Mouse (Mus musculus) adrenal gland, adult 8-10 months (tissue): ENCODE data around the gene Chrne. TPM values are rescaled to one million over a fixed set of nuclear protein-coding genes. Genes with fewer than 3 reads are reported as not detected.
A peak's percentile ranks its signal among the peaks of the same experiment; 100 is the strongest.

Experiments
- DNase-seq: peaks from one replicate; pipeline ENCODE4 v3.0.0; 2022
- total RNA-seq, 4 experiments: library from RNA; stranded (reverse); gene quantifications; 2 replicates each; pipeline ENCODE4 v1.2.4; 2022

The Chrne gene
- total RNA-seq, 4 experiments from 2014 or later = not detected

GRCm38 (mm10) chr11:70652029-70652883 is 33.2 kb upstream of the Chrne start:
- DNase-seq = no peak

DNA sequence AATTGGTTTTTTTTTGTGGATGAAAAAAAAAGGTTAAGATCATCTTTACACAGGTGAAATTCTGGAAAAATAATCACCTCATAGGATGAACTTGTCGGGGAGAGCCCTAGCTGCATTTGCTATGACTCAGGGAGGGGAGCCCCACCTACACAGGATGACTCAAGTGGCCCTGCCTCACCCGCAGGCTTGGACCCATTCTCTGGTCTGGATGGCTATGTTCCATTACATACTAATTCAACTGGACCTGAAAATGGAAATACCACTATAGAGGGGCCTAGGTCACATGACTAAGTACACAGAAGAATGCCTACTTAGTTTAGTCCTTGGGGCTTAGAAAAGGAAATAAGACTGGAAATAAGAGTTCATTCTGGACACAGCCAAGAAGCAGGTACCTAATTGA is 32.4 kb upstream of the Chrne start:
- DNase-seq = peak; percentile 64

DNA sequence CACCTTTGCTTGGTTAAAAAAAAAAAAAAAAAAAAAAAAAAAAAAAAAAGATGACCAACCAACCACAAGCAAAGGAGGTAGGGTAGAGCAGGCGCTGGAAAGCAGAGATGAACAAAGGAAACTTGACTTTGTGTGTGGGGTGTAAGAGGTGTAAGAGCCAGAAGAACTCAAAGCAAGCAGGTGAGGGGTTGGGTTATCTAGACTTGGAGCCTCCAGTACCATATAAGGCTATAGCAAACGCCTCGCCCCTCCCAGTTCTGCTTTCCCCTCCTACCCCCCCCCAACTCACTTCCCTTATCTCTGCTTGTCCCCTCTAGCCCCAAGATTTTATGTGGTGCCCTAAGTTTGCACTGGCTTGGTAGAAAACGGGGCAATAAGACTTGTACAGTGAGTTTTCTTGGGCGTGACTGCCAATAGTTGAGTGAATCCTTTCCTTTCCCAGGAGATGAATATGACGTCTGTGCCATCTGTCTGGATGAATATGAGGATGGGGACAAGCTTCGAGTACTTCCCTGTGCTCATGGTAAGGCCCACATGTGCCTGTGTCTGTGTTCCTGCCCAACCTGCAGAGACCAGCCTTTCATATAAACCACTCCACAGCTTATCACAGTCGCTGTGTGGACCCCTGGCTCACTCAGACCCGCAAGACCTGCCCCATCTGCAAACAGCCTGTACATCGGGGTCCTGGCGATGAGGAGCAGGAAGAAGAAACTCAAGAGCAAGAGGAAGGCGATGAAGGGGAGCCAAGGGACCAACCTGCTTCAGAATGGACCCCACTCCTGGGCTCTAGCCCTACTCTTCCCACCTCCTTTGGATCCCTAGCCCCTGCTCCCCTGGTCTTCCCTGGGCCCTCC is 31.5 kb upstream of the Chrne start:
- DNase-seq = no peak

DNA sequence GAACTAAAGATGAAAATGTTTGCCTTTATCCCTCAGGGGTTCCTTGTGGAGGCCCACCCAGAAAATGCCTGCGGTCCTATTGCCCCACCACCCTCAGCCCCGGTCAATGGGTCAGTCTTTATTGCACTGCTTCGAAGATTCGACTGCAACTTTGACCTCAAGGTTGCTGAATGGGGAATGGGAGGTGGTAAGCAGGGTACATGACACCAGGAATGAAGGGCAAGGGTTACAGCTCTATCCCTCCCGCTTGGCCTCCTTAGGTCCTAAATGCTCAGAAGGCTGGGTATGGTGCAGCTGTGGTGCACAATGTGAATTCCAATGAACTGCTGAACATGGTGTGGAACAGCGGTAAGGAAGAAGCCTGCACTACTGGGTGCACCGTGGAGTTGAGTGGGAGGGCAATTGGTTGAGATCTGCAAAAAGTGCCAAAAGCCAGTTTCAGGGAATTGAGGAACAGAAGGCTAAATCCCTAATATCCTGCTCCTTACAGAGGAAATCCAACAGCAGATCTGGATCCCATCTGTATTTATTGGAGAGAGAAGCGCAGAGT is 30.2 kb upstream of the Chrne start:
- DNase-seq = no peak

- DNase-seq = no peak
Measured at GRCm38 (mm10) chr11:70648512-70648911, 29.5 kb upstream of the Chrne start.

DNA sequence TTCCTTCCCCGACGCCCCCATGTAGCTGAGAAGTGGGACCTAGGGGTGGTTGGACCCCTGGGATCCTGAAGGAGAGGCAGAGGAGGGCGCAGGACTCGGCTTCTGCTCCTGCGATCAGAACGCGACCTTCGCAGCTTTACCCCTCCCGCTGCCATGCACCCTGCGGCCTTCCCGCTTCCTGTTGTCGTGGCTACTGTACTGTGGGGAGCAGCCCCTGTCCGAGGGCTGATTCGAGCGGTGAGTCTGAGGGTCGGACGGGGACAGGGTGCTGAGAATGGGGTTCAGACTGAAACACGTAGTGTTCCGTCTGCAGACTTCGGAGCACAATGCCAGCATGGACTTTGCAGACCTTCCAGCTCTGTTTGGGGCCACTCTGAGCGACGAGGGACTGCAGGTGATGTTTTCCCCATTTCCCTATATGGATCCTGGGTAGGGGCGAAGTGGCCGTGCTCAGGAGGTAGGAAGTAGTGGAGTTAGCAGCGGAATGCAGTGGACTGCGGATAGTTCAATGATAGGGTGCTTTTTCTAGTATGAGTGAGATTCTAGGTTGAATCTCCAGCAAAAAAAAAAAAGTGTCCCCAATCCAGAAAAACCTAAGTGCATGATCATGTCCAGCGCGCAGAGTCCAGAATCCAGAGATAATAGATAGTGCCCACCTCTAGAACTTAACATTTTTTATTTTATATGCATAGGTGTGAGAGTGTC is 28.9 kb upstream of the Chrne start:
- peak; percentile 52 for DNase-seq

DNA sequence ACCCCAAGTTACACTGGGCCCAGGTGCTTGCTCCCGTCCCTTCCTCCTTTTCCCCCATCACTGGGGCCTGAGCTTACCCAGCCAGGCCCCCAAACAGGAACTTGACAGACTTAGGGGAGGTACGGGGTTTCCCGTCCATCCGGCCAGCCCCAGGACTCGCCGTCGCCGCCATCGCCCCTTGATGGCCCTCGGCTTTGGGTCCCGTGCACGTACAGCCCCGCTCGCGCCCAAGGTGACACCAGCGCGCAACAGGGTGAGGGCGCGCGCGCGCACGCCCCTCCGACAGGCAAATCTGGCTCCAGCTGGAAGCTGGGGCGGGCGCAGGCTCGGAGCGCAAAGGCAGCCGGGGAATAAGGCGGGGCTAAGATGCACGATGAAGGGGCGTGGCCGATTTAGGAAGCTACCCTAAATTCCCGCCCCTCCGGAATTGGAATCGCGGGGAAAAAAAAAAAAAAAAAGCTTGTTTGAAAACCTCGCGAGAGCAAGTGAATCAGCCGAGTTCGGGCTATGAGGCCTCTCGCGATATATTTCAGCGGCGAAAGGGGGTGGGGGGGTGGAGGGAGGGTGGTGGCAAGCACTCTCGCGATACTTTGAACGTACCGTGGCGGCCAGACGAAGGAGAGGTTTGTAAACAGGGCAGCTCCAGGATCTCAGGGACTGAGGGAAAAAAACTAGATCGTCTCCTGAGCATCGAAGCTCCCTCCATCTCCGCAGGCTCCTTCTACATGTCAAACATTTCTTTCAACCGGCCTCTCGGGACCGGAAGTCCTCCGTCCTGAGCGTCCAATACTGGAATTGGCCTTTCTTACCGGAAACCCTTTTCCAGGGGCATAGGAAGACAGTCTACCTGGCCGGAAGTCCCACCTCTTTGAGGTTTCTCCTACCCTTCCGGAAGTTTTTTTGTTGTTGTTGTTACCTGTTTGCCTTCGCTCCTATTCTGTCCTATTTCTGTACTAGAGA is 28.0 kb upstream of the Chrne start, which contains the start of the genes Rnf167 and Slc25a11:
Gene Rnf167 (plus strand): TSS at position 545 of the 960 bp plus-strand sequence.
Gene Slc25a11 (minus strand): TSS at position 789 of the 960 bp plus-strand sequence.
- peak; percentile 95 for DNase-seq

GRCm38 (mm10) chr11:70646259-70646555 is 27.2 kb upstream of the Chrne start:
- DNase-seq = no peak

- DNase-seq = no peak
Measured at GRCm38 (mm10) chr11:70645461-70646258, 26.6 kb upstream of the Chrne start.

DNA sequence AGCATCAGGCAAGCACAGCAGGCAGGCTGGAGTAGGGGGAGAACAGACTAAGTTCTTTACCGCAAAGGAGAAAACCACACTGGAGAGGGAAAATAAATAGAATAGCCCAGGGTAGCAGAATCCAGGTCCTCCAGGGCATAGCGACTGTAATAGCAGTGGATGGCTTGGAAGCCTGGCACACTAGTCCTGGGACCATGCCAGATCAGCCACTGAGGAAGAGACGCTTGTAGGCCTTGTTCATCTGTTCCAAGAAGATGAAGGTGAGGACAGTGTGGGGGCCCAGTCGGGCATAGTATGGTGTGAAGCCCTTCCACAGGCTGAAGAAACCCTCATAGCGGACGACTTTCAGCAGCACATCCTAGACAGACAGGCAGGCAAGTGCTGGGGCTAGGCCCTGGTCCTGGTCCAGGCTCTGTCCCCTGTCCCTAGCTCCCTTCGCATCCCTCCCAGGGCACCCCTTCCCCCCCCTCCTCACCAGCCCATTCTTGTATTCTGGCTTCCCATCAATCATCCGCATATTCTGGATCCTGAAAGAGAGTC is 25.6 kb upstream of the Chrne start:
- no peak for DNase-seq

DNA sequence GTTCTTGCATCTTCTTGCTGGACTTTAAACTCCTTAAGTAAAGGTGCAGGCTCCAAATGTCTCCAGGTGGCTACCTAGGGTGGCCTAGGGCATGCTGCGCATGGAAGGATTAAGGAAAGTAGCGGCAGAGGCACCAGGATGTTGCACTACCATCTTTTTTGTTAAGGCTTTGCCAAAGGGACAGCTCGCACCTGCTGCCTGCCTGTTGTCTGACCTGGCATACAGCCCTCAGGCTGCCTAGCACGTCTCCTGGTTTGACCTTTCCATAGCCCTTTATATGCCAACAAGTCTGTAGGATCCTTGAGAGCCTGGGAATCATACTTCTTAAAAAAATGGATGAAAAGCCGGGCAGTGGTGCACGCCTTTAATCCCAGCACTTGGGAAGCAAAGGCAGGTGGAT is 24.0 kb upstream of the Chrne start:
- no peak for DNase-seq

- DNase-seq = no peak
Measured at GRCm38 (mm10) chr11:70641241-70641640, 22.2 kb upstream of the Chrne start.

DNA sequence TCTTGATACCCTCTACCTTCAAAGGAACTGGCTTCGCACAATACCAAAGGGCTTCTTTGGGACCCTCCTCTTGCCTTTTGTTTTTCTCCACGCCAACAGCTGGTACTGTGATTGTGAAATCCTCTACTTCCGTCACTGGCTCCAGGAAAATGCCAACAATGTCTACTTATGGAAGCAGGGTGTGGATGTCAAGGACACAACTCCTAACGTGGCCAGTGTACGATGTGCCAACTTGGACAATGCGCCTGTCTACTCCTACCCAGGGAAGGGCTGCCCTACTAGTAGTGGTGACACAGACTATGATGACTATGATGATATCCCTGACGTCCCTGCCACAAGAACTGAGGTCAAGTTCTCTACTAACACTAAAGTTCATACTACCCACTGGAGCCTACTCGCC is 21.0 kb upstream of the Chrne start:
- no peak for DNase-seq

- no peak for DNase-seq
Measured at GRCm38 (mm10) chr11:70638714-70639278, 19.8 kb upstream of the Chrne start, which contains the start of gene Gp1ba. Gene Gp1ba (plus strand): TSS chr11:70639122.

GRCm38 (mm10) chr11:70638293-70638692 is 19.3 kb upstream of the Chrne start:
- no peak for DNase-seq

GRCm38 (mm10) chr11:70637764-70638163 is 18.7 kb upstream of the Chrne start:
- no peak for DNase-seq

GRCm38 (mm10) chr11:70635601-70636000 is 16.6 kb upstream of the Chrne start:
- DNase-seq = no peak

- no peak for DNase-seq
Measured at GRCm38 (mm10) chr11:70630129-70630528, 11.1 kb upstream of the Chrne start.

DNA sequence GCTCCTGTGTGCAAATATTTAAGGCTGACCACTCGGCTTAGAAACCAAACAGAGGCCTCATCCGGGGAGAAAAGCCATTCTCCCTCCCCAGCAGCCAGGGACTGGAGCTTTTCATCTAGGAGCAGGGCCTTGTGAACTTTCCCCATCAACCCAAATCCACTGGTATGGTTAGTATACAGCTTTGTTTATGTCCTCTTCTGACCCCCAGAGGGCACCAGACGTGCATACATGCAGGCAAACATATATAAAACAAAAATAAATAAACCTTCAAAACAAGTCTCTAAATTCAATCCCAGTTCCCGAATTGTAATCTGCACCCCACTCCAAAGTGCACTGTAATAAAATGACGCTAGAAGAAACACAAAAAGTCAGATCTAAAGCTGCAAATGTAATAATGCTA is 10.5 kb upstream of the Chrne start:
- no peak for DNase-seq

DNA sequence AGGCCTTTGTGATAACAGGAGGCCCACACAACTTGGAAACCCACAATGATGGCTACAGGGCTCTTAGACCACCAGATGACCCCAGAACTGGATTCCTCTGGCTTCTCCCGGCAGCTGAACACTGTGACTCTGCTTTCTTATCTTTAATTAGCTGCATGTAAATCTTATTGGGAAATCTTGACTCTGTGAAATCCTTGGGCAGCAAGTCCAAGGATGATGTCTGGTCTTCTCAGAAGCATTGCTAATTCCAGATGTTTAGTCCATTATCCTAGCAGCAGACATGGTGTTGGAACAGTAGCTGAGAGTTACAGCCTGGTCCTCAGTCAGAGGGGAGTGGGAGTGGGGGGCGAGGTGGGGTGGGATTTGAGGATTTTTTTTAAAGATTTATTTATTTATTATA is 9.4 kb upstream of the Chrne start:
- DNase-seq = no peak
